Mouse (Mus musculus) frontal cortex, postnatal 25 days (tissue): ENCODE measurements around the gene Fam19a1.

Experiments
- DNase-seq, 2 experiments: peaks; one replicate each; pipeline ENCODE4 v3.0.0; 2022; ENCODE audit warnings: low spot score in 2 of 2

Fam19a1 gene

DNA sequence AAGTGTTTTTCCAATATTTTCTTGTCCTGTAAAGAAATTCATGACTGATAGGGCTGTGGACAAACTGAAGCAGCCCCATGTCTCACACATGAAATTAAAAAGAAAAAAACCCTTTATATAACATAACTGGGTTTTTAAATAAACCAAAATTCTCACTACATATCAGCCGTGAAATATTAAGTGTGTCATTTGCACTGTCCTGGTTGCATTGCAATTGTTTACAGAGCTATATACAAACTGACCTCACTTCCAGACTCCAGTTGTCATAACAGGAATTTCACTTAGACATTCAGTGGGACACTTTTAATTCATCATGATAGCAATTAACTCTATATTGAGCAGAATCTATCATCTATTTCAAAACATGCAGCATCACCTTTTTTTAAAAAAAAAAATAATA lies 553.4 kb downstream of the Fam19a1 start:
- no peak for DNase-seq

DNA sequence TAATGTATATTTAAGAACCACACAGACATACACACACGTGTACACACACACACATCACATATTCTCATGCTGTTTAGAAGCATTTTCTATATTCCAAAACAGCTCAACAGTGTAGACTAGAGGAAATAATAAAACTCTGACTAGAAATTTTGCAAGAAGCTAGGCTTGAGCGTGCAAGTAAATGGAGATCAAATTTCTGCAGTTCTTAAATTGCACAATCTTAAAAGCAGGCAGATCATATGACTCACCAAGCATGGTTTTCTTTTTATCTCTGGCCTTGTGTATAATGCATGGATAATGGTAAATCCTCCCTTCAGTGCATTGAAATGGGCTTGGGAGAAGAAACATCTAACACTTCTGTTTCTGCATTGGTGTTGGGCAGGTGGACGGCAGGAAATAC lies 564.9 kb downstream of the Fam19a1 start:
- no peak for DNase-seq
